Mouse (Mus musculus): ENCODE results near the gene Mpp3. TPM values are rescaled to one million over a fixed set of nuclear protein-coding genes. Genes with fewer than 3 reads are reported as not detected.
"Not testable (repeated sequence)": the region's sequence is repeated elsewhere in the genome, so short reads cannot be mapped to it uniquely, and the experiment has no call there.

Mpp3 gene
- polyA plus RNA-seq, 1 experiment from 2014 or later, result 36.2 TPM

DNA sequence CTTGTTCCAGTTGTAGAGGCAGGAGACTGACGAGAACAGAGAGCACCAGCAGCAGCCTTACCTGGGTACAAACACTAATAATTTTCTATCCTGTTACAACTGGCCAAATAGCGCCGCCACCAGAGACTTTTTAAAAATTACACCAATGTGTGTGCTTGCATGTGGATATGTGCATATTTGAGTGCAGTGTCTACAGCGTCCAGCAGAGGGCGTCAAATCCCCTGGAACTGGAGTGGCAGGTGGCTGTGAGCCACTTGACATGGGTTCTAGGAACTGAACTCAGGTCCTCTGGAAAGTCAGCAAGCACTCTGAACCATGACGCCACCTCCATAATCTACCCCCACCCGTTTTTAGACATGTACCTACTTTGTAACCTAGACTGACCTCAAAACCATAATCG lies 24.0 kb downstream of the Mpp3 start:
- no peaks in the 10 kb centered on the region for H3K9me3 ChIP-seq (replicated peaks)
- no peak overlapping the region for H3K9ac ChIP-seq
- H3K36me3 ChIP-seq, result peaks cover 52% of the 10 kb centered on the region
- no peaks in the 10 kb centered on the region for H3K27me3 ChIP-seq
- no peak for ATAC-seq (ENCODE audit: low FRiP score)
- no peak overlapping the region for H3K4me3 ChIP-seq
- H3K27ac ChIP-seq, result no peak overlapping the region
- H3K4me2 ChIP-seq (replicated peaks), result no peak overlapping the region
- 90% methylated on average over 8 of the region's 8 CpGs for WGBS
- H3K4me1 ChIP-seq, result peaks cover 16% of the 10 kb centered on the region

DNA sequence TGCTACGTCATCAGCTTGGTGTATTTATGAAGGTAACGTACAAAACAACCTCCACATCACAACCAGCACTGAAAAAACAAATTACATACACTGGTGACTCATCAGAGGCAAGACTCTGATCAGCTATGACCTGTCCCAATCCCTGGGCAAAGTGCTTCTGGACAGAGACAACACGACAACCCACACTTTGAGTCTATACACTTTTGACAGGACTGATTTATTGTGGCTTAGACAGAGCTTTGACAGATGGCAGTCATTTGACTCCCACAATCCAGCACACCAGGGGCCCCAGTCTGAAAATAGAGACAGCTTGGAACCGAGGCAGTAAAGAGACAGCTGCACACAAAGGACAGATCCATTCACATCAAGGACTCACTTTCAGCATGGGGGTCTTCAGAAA lies 28.8 kb downstream of the Mpp3 start:
- Histone ChIP-seq H3K4me1 (peaks cover 7% of the 10 kb centered on the region; the same call in 1 of the 2 replicates), H3K36me3 (peaks cover 36% of the 10 kb centered on the region), H3K27me3 (no peaks in the 10 kb centered on the region), H3K27ac (no peak overlapping the region), H3K4me2 (replicated peaks) (no peak overlapping the region), H3K4me3 (no peak overlapping the region), H3K9ac (no peak overlapping the region), H3K9me3 (replicated peaks) (no peaks in the 10 kb centered on the region)
- 46% methylated on average over 4 of the region's 4 CpGs for WGBS
- ATAC-seq (ENCODE audit: low FRiP score), result no peak

DNA sequence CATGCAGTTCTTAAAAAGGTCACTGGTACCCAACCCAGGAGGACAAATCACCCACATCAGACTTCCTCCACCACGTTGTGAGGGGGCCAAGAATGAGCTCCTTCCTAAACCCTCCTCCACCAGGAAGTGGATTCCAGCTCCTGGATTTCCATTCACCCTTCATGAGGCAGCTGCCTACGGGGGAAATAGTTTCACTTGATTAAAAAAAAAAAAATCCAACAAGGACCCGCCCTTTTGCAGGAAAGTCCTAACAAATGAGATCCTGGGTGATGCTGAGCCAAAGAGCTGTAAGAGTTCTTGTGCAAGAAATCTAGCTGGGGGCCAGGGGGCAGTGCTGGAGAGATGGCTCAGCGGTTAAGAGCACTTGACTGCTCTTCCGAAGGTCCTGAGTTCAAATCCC lies 30.0 kb downstream of the Mpp3 start:
- no peak for ATAC-seq (ENCODE audit: low FRiP score)
- Histone ChIP-seq H3K36me3 (peaks cover 25% of the 10 kb centered on the region), H3K4me1 (peaks cover 7% of the 10 kb centered on the region; the same call in 1 of the 2 replicates), H3K9ac (no peak overlapping the region), H3K9me3 (replicated peaks) (no peaks in the 10 kb centered on the region), H3K27me3 (no peaks in the 10 kb centered on the region), H3K27ac (no peak overlapping the region), H3K4me2 (replicated peaks) (no peak overlapping the region), H3K4me3 (no peak overlapping the region)
- 59% methylated on average over 5 of the region's 5 CpGs for WGBS

DNA sequence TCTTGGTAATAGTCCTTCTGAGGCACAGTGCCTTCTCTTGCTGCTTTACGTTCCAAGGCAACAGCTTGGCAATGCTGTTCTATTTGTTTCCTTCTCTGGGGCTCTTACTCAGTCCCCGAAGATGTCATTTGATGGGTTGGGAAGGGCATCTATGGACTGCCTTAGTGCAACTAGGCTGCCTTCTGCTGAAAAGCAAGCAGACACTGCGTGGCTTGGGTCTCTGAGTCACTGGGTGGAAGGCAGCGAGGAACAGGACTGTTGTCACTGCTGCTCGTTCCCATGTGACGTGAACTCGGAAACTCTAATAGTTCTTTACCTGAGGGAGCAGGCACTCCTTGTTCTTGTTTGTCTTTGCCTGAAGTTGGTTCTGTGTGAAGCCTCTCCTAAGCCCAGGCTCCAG lies 32.3 kb downstream of the Mpp3 start:
- H3K36me3 ChIP-seq, result peaks cover 16% of the 10 kb centered on the region
- 93% methylated on average over 7 of the region's 7 CpGs for WGBS
- ATAC-seq (ENCODE audit: low FRiP score), result no peak
- H3K4me3 ChIP-seq, result no peak overlapping the region
- H3K4me1 ChIP-seq, result peaks cover 7% of the 10 kb centered on the region; the same call in 1 of the 2 replicates
- H3K9ac ChIP-seq, result no peak overlapping the region
- no peaks in the 10 kb centered on the region for H3K9me3 ChIP-seq (replicated peaks)
- no peak overlapping the region for H3K27ac ChIP-seq
- no peak overlapping the region for H3K4me2 ChIP-seq (replicated peaks)
- H3K27me3 ChIP-seq, result no peaks in the 10 kb centered on the region

DNA sequence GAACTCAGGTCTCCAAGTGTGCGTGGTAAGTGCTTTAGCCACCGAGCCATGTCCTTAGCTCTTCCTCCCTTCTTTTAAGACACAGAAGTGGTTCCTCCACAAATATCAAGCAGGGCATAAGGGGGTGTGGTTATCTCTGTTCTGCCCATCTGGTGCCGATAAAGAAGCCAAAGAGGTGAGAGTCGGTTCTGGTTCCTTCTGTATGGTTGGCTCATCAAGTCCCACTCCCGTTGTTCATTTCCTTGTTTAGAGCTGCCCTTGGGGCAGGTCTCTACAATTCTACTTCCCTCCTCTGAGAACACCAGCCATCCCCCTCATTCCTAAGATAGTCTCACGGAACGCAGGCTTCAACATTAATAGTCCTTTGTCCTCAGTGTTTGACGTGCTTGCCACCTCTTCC lies 34.2 kb downstream of the Mpp3 start:
- no peaks in the 10 kb centered on the region for H3K9me3 ChIP-seq (replicated peaks)
- no peak for ATAC-seq (ENCODE audit: low FRiP score)
- no peak overlapping the region for H3K9ac ChIP-seq
- H3K4me3 ChIP-seq, result no peak overlapping the region
- no peaks in the 10 kb centered on the region for H3K4me1 ChIP-seq
- peaks cover 9% of the 10 kb centered on the region; the same call in 1 of the 2 replicates for H3K36me3 ChIP-seq
- no peak overlapping the region for H3K4me2 ChIP-seq (replicated peaks)
- 77% methylated on average over 8 of the region's 8 CpGs for WGBS
- no peak overlapping the region for H3K27ac ChIP-seq
- H3K27me3 ChIP-seq, result no peaks in the 10 kb centered on the region

DNA sequence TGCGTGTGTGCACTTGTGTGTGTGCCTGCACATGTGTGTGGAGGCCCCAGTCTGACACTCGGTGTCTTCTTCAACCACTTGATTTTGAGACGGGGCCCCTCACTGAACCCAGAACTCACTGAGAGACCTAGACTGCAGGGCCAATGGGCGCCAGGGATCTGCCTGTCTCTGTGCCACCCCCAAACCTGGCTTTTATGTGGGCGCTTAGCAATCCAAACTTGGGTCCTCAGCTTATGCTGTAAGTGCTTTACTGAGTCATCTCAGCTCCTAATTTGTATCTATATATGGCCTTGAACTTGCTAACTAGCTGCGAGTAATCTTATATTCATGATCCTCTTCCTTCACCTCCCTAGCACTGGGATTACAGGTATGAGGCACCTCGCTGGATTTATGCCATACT lies 35.9 kb downstream of the Mpp3 start:
- ATAC-seq (ENCODE audit: low FRiP score), result no peak
- Histone ChIP-seq H3K4me1 (0 out of 2 replicates have a peak, but pooled peaks cover 5% of the 10 kb centered on the region), H3K27ac (no peak overlapping the region), H3K36me3 (peaks cover 8% of the 10 kb centered on the region; the same call in 1 of the 2 replicates), H3K9me3 (replicated peaks) (no peaks in the 10 kb centered on the region), H3K4me3 (no peak overlapping the region), H3K4me2 (replicated peaks) (no peak overlapping the region), H3K9ac (no peak overlapping the region), H3K27me3 (peaks cover 3% of the 10 kb centered on the region)
- 87% methylated on average over 7 of the region's 7 CpGs for WGBS

DNA sequence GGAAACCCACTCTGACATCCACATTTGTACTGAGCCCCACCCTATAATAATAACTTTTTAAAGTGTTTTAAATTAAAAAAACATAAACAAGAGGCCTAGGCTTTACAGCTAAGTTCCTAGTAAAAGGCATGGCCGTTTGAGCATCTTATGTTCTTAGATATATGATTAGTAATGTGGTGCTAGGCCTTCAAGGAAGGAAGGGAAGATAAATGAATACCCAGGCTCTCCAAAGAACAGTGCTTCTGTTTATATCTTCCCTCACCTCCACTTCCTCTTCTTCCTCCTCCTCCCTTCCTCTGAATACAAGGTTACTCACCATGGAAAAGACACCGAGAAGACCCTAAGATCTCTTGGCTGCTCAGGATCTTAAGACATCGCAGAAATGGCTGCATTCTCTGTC lies 36.4 kb downstream of the Mpp3 start:
- no peak for ATAC-seq (ENCODE audit: low FRiP score)
- Histone ChIP-seq H3K9ac (no peak overlapping the region), H3K9me3 (replicated peaks) (no peaks in the 10 kb centered on the region), H3K27ac (no peak overlapping the region), H3K4me1 (0 out of 2 replicates have a peak, but pooled peaks cover 5% of the 10 kb centered on the region), H3K27me3 (peaks cover 3% of the 10 kb centered on the region), H3K4me3 (no peak overlapping the region), H3K36me3 (0 out of 2 replicates have a peak, but pooled peaks cover 5% of the 10 kb centered on the region), H3K4me2 (replicated peaks) (no peak overlapping the region)
- WGBS, result 76% methylated on average over 3 of the region's 3 CpGs

DNA sequence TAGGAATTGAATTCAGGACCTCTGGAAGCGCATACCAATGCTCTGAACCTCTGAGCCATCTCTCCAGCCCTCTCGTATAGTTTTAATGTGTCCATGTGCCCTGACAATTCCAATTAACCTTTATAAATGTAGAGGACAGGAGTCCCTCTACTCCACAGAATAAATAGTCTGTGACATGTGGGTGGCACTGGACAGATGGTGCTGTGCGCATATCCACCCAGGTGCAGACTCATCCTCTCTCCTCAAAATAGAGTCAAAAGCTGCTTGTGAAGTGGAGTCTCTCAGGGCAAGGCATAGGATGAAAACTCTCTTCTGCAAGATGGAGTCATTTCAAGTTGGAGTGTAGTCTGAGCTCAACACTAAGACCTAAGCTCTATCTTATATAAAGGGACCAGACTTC lies 38.0 kb downstream of the Mpp3 start:
- H3K4me1 ChIP-seq, result peaks cover 11% of the 10 kb centered on the region; the same call in 1 of the 2 replicates
- H3K27ac ChIP-seq, result no peak overlapping the region
- H3K4me3 ChIP-seq, result no peak overlapping the region
- H3K9me3 ChIP-seq (replicated peaks), result no peaks in the 10 kb centered on the region
- ATAC-seq (ENCODE audit: low FRiP score), result no peak
- H3K4me2 ChIP-seq (replicated peaks), result no peak overlapping the region
- WGBS, result 88% methylated on average over 3 of the region's 3 CpGs
- no peaks in the 10 kb centered on the region for H3K36me3 ChIP-seq
- H3K27me3 ChIP-seq, result peaks cover 3% of the 10 kb centered on the region
- H3K9ac ChIP-seq, result no peak overlapping the region

DNA sequence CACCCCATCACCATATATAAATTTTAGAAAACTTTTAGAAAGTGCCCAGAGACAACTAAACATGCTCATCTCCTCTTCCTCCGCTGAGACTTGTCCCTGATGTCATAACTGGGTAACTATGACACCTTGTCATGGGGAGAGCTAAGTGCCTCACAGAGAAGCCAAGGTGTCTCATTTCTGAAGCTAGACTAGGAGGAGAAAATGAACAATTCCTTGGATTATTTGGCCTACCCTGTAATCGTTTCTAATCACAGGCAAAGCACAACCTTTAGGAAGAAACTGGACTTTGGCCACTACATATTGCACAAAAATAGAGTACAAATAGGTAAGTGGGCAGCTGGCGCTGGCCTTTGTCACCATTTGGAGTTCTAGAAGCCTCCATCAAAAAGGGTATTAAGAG lies 41.3 kb downstream of the Mpp3 start, which contains the start of gene Dusp3:
TSS of gene Dusp3 (minus strand) at position 101 of the 400 bp plus-strand sequence.
- no peak within 1 kb of the TSS for H3K9ac ChIP-seq
- H3K4me2 ChIP-seq (replicated peaks), result no peak within 1 kb of the TSS
- peaks cover 21% of the 10 kb centered on the region for H3K4me1 ChIP-seq

DNA sequence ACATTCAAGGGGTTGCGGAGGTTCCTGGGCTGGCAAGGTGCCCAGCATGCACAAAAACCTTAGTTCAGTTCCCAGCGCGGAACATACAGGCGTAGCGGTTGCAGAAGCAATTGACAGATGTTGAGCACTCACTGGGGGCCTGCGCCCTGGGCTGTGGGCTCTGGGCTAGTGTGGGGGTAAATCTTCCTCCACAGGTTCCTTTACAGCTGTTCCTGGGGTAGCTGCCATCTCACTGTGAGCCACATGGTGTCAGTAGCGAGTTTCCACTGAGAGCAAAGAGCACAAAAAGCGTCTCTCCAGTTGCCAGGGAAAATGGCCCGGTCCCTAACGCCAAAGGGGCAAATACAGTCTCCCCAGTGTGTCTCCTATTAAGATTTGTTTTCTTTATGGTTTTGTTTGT lies 42.3 kb downstream of the Mpp3 start:
- H3K36me3 ChIP-seq, result no peaks in the 10 kb centered on the region
- WGBS, result 9% methylated on average over 10 of the region's 10 CpGs
- H3K9ac ChIP-seq, result no peak overlapping the region
- peaks cover 21% of the 10 kb centered on the region for H3K4me1 ChIP-seq
- peaks cover 12% of the 10 kb centered on the region for H3K27me3 ChIP-seq
- H3K27ac ChIP-seq, result no peak overlapping the region
- H3K4me3 ChIP-seq, result no peak overlapping the region
- H3K4me2 ChIP-seq (replicated peaks), result no peak overlapping the region
- 0 out of 2 replicates have a peak, but pooled peaks have one; percentile 53 for ATAC-seq (ENCODE audit: low FRiP score)
- H3K9me3 ChIP-seq (replicated peaks), result no peaks in the 10 kb centered on the region

More for the DNA sequence above, 41.3 kb downstream of the Mpp3 start, which contains the start of gene Dusp3:
- 74% methylated on average over 3 of the region's 3 CpGs for WGBS
- Histone ChIP-seq H3K4me3 (no peak within 1 kb of the TSS), H3K9me3 (replicated peaks) (no peaks in the 10 kb centered on the region), H3K27ac (no peak within 1 kb of the TSS), H3K36me3 (no peaks in the 10 kb centered on the region), H3K27me3 (peaks cover 12% of the 10 kb centered on the region)
- ATAC-seq (ENCODE audit: low FRiP score), result no peak

DNA sequence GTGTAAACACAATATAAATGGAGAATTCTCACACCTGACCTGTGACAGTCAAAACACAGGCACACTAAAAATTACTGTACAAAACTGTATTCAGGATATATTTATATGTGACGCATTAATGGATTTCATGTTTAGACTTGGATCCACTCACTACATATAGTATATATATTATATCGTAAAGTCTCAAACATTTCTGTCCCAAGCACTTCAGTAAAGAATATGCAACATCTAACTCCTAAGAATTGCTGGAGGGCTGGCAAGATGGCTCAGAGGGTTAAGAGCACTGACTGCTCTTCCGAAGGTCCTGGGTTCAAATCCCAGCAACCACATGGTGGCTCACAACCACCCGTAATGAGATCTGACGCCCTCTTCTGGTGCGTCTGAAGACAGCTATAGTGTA lies 42.8 kb downstream of the Mpp3 start:
- ATAC-seq (ENCODE audit: low FRiP score); H3K36me3 ChIP-seq; H3K4me2 ChIP-seq (replicated peaks); H3K27ac ChIP-seq; H3K9me3 ChIP-seq (replicated peaks); H3K9ac ChIP-seq; H3K4me3 ChIP-seq: not testable (repeated sequence)
- WGBS, result 66% methylated on average over 6 of the region's 6 CpGs
- Histone ChIP-seq H3K4me1 (peaks cover 21% of the 10 kb centered on the region), H3K27me3 (peaks cover 12% of the 10 kb centered on the region)

DNA sequence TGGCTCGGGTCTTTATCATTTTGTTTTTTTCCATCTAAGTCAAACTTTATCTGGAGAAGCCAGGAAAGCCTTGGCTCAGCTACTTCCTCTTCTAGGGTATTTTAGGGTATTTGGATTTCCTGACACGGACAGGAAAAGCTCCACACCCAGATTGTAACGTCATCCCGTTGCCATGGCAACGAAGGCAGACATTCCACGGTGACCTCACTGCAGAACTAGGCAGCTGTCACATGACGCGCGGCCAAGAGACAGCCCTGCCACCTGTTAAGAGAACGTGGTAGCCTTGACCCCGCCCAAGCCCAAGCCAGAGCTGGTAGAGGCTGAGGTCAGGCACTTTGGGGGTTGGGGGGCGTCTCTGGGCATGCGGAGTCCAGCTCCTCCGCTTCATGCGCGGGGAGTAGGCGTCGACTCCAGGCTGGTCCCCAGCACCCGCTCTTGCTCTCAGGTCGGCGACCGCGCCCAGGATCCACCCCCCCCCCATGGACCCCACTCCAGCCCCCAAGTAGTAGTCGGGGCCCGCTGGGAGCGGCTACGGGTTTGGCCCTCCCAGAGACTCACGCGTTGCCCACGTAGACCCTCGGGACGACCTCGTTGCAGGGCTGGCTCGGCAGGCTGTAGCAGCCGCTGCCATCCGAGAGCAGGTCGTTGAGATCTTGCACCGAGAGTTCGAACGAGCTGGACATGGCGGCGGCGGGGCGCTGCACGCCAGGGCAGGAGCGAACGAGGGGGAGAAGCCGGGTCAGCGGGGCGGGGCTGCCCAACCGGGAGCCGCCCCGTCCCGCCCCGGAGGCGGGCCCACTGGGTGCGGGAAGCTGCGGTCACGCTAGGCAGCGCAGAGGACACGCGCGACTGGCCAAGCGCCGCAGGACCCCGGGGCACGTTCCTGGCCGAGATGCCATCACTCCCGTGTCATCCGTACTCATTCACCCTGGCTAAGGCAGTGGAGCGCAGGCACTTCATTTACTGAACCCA lies 43.9 kb downstream of the Mpp3 start, which contains the start of gene Cfap97d1:
TSS of gene Cfap97d1 (plus strand) at position 226 of the 972 bp plus-strand sequence.
- Histone ChIP-seq H3K27ac (peak within 1 kb of the TSS; percentile 48; the same call in 1 of the 2 replicates), H3K9me3 (replicated peaks) (no peaks in the 10 kb centered on the region), H3K4me2 (replicated peaks) (peak within 1 kb of the TSS; percentile 99), H3K4me1 (peaks cover 21% of the 10 kb centered on the region), H3K27me3 (peaks cover 12% of the 10 kb centered on the region), H3K9ac (peak within 1 kb of the TSS; percentile 70), H3K36me3 (no peaks in the 10 kb centered on the region), H3K4me3 (peak within 1 kb of the TSS; percentile 50)
- 2% methylated on average over 64 of the region's 71 CpGs for WGBS
- ATAC-seq (ENCODE audit: low FRiP score), result peak; percentile 71
